Mouse (Mus musculus): Measurements from ENCODE around the gene Pkn1. TPM values are rescaled to one million over a fixed set of nuclear protein-coding genes. Genes with fewer than 3 reads are reported as not detected.

Gene Pkn1
- polyA plus RNA-seq (2015; fragmentation: Nextera tagmentation; extraction: Ambion mirVana), result 27.1 and 30.9 TPM in 2 replicates

GRCm38 (mm10) chr8:83698661-83699453 lies at the start of gene Pkn1:
Pkn1 (minus strand) TSS chr8:83699179.
- Histone ChIP-seq H3K27me3 (no peaks in the 10 kb centered on the region), H3K36me3 (no peaks in the 10 kb centered on the region), H3K9me3 (no peaks in the 10 kb centered on the region), H3K4me1 (replicated peaks) (peaks cover 36% of the 10 kb centered on the region), H3K4me2 (peak within 1 kb of the TSS; percentile 83), H3K9ac (peak within 1 kb of the TSS; percentile 88), H3K4me3 (peak within 1 kb of the TSS; percentile 79), H3K27ac (replicated peaks) (peak within 1 kb of the TSS; percentile 75)
- ATAC-seq (ENCODE audit: low FRiP score, low read depth), result peak; percentile 91
- under 1% methylated on average over 60 of the region's 85 CpGs for WGBS

GRCm38 (mm10) chr8:83748708-83749107 lies 49.7 kb upstream of the Pkn1 start:
- peaks cover 11% of the 10 kb centered on the region for H3K4me1 ChIP-seq (replicated peaks)
- WGBS, result 45% methylated on average over 3 of the region's 3 CpGs
- H3K27ac ChIP-seq (replicated peaks), result no peak overlapping the region
- no peak overlapping the region for H3K9ac ChIP-seq
- no peaks in the 10 kb centered on the region for H3K9me3 ChIP-seq
- H3K27me3 ChIP-seq, result no peaks in the 10 kb centered on the region; the same call in 1 of the 2 replicates
- H3K4me3 ChIP-seq, result no peak overlapping the region
- no peaks in the 10 kb centered on the region for H3K36me3 ChIP-seq
- no peak overlapping the region for H3K4me2 ChIP-seq
- ATAC-seq (ENCODE audit: low FRiP score, low read depth), result no peak

GRCm38 (mm10) chr8:83747661-83748346 lies 48.8 kb upstream of the Pkn1 start:
- H3K4me2 ChIP-seq, result peak overlapping the region; percentile 82
- no peaks in the 10 kb centered on the region for H3K36me3 ChIP-seq
- peak overlapping the region; percentile 38 for H3K4me3 ChIP-seq
- H3K27ac ChIP-seq (replicated peaks), result no peak overlapping the region
- ATAC-seq (ENCODE audit: low FRiP score, low read depth), result peak; percentile 85
- H3K4me1 ChIP-seq (replicated peaks), result peaks cover 11% of the 10 kb centered on the region
- WGBS, result 2% methylated on average over 26 of the region's 28 CpGs
- no peaks in the 10 kb centered on the region; the same call in 1 of the 2 replicates for H3K27me3 ChIP-seq
- H3K9ac ChIP-seq, result peak overlapping the region; percentile 57
- no peaks in the 10 kb centered on the region for H3K9me3 ChIP-seq

DNA sequence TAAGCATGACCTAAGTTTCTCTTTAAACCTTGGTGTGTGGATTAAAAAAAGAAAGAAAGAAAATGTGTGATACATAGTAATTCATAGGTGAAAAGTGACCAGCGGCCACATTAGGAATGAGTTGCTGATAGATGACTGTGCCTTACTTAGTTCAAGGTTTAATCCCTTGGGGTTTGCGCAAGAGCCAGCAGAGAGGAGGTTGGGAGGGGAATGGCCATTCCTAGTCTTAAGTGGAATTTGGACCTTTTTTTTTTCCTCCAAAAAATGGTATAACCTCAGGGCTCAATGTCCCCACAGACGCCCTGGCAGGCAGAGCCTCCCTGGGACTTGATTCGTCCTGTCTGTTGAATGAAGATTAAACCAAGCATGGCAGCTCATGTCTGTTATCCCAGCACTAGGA lies 45.1 kb upstream of the Pkn1 start:
- Histone ChIP-seq H3K27ac (replicated peaks) (no peak overlapping the region), H3K9ac (no peak overlapping the region), H3K36me3 (no peaks in the 10 kb centered on the region), H3K27me3 (peaks cover 32% of the 10 kb centered on the region), H3K4me3 (no peak overlapping the region), H3K4me2 (no peak overlapping the region), H3K4me1 (replicated peaks) (peaks cover 17% of the 10 kb centered on the region), H3K9me3 (no peaks in the 10 kb centered on the region)
- WGBS, result 86% methylated on average over 4 of the region's 4 CpGs
- ATAC-seq (ENCODE audit: low FRiP score, low read depth), result no peak

DNA sequence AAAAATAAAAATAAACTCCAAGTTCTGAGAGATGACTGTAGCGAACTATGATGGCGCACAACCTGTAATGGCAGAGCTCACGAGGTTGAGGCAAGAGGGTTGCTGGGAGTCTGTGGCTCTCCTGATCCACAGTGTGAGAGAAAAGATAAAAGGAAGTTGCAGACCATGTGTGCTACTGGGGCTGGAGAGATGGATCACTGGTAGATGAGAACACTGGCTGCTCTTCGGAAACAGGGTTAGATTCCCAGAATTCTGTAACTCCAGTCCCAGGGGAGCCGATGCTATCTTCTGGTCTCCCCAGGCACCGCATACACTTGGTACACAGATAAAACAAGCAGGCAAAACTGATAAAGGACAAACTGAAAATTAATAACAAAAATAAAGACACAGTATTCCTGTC lies 44.0 kb upstream of the Pkn1 start:
- H3K36me3 ChIP-seq, result no peaks in the 10 kb centered on the region

DNA sequence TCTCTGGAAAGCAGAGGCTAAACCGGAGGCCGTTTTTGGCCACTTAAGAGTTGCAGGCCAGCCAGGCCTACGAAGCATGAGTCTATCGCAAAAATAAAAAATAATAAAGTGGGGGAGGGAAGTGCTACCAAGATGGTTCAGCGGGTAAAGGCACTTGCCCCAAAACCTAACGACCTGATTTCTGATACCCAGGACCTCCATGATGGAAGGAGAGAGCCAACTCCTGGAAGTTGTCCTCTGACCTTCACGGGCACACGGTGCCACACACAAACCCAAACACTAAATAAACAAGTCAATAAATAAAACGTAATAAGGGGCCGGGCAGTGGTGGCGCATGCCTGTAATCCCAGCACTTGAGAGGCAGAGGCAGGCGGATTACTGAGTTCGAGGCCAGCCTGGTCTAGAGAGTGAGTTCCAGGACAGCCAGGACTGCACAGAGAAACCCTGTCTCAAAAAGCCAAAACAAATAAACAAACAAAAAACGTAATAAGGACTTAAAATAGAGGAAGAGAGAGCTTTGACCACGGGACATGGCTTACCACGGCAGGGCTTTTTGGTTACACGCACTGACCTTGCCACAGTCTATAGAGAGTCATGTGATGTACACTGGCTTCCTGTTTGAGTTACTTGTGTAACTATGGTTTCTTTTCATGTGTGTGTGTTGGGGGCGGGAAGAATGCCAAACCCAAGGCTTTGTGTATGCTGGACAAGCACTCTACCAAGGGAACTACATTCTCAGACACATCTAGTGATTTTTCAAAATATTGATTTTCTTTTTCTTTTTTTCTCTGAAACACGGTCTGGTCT lies 43.1 kb upstream of the Pkn1 start:
- Histone ChIP-seq H3K9me3 (no peaks in the 10 kb centered on the region), H3K27ac (replicated peaks) (peak overlapping the region; percentile 12; the same call in 1 of the 2 replicates), H3K4me3 (peak overlapping the region; percentile 41; the same call in 1 of the 2 replicates), H3K9ac (no peak overlapping the region), H3K4me2 (peak overlapping the region; percentile 81), H3K36me3 (no peaks in the 10 kb centered on the region), H3K27me3 (peaks cover 32% of the 10 kb centered on the region), H3K4me1 (replicated peaks) (peaks cover 6% of the 10 kb centered on the region)
- WGBS, result 79% methylated on average over 19 of the region's 19 CpGs
- no peak for ATAC-seq (ENCODE audit: low FRiP score, low read depth)

More for the DNA sequence above, 44.0 kb upstream of the Pkn1 start:
- 89% methylated on average over 6 of the region's 6 CpGs for WGBS
- no peak overlapping the region for H3K4me2 ChIP-seq
- H3K9ac ChIP-seq, result no peak overlapping the region
- peaks cover 32% of the 10 kb centered on the region for H3K27me3 ChIP-seq
- no peak for ATAC-seq (ENCODE audit: low FRiP score, low read depth)
- peaks cover 14% of the 10 kb centered on the region for H3K4me1 ChIP-seq (replicated peaks)
- no peak overlapping the region for H3K4me3 ChIP-seq
- H3K27ac ChIP-seq (replicated peaks), result no peak overlapping the region
- no peaks in the 10 kb centered on the region for H3K9me3 ChIP-seq

GRCm38 (mm10) chr8:83740976-83741741 lies 42.2 kb upstream of the Pkn1 start, which contains the start of gene Adgre5:
Adgre5 (minus strand) TSS chr8:83741326.
- Histone ChIP-seq H3K4me3 (peak within 1 kb of the TSS; percentile 41), H3K9ac (peak within 1 kb of the TSS; percentile 44), H3K4me2 (peak within 1 kb of the TSS; percentile 81), H3K27ac (replicated peaks) (peak within 1 kb of the TSS; percentile 18; the same call in 1 of the 2 replicates), H3K4me1 (replicated peaks) (peaks cover 6% of the 10 kb centered on the region), H3K9me3 (no peaks in the 10 kb centered on the region), H3K36me3 (no peaks in the 10 kb centered on the region), H3K27me3 (peaks cover 32% of the 10 kb centered on the region)
- WGBS, result 1% methylated on average over 43 of the region's 56 CpGs
- peak; percentile 60 for ATAC-seq (ENCODE audit: low FRiP score, low read depth)

DNA sequence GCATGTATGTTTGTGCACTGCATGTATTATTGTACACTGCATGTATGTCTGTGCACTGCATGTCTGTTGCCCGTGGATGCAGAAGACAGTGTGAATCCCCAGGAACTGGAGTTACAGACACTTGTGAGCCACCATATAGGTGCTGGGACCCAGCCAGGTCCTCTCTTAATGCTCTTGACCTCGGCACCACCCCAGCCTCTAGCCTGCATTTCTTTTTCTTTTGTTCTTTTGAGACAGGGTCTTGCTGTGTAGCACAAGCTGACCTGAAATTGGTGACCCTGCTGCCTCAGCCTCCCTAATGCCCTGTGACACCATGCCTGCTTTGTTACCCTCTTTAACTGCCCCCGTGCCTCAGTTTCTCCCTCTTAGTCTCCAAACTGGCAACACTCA lies 41.6 kb upstream of the Pkn1 start:
- Histone ChIP-seq H3K36me3 (no peaks in the 10 kb centered on the region), H3K4me3 (peak overlapping the region; percentile 41), H3K4me2 (peak overlapping the region; percentile 81), H3K4me1 (replicated peaks) (peaks cover 6% of the 10 kb centered on the region), H3K27ac (replicated peaks) (peak overlapping the region; percentile 18; the same call in 1 of the 2 replicates), H3K9me3 (no peaks in the 10 kb centered on the region), H3K27me3 (peaks cover 32% of the 10 kb centered on the region), H3K9ac (peak overlapping the region; percentile 44)
- no peak for ATAC-seq (ENCODE audit: low FRiP score, low read depth)
- WGBS, result 9% methylated on average over 3 of the region's 3 CpGs

GRCm38 (mm10) chr8:83739711-83740468 lies 40.9 kb upstream of the Pkn1 start:
- H3K4me1 ChIP-seq (replicated peaks), result peaks cover 6% of the 10 kb centered on the region
- H3K4me2 ChIP-seq, result peak overlapping the region; percentile 81
- 40% methylated on average over 8 of the region's 8 CpGs for WGBS
- H3K36me3 ChIP-seq, result no peaks in the 10 kb centered on the region
- no peak overlapping the region for H3K4me3 ChIP-seq
- peaks cover 32% of the 10 kb centered on the region for H3K27me3 ChIP-seq
- H3K27ac ChIP-seq (replicated peaks), result no peak overlapping the region
- no peak overlapping the region for H3K9ac ChIP-seq
- H3K9me3 ChIP-seq, result no peaks in the 10 kb centered on the region
- ATAC-seq (ENCODE audit: low FRiP score, low read depth), result no peak

- H3K36me3 ChIP-seq, result no peaks in the 10 kb centered on the region
- H3K4me2 ChIP-seq, result peak overlapping the region; percentile 81
- WGBS, result 76% methylated on average over 10 of the region's 10 CpGs
- no peak overlapping the region for H3K27ac ChIP-seq (replicated peaks)
- no peak overlapping the region for H3K4me3 ChIP-seq
- H3K9ac ChIP-seq, result no peak overlapping the region
- no peak for ATAC-seq (ENCODE audit: low FRiP score, low read depth)
- peaks cover 6% of the 10 kb centered on the region for H3K4me1 ChIP-seq (replicated peaks)
- H3K9me3 ChIP-seq, result no peaks in the 10 kb centered on the region
- H3K27me3 ChIP-seq, result peaks cover 32% of the 10 kb centered on the region
Observed at GRCm38 (mm10) chr8:83738949-83739710, 40.2 kb upstream of the Pkn1 start.

Measured in hindbrain, embryonic 15.5 days (tissue).